In genomic region chr9:59617307-59617973, GRCm38 (mm10) we compare ENCODE assay signal across 8 mouse cellular contexts. TPM values are rescaled to one million over a fixed set of nuclear protein-coding genes. Genes with fewer than 3 reads are reported as not detected.
DNase-seq lines count a peak whose midpoint lies in the region; ATAC-seq and TF ChIP-seq lines count a peak whose summit lies in the region.

No protein-coding gene starts in this region.

- no peak for DNase-seq in heart, adult 18-20 months
- no peak for DNase-seq in right cerebral cortex, postnatal 10 days (ENCODE audit: low spot score in 2 of 2)
- no peak for DNase-seq in adrenal gland, postnatal 14 days

- H3K4me3 ChIP-seq in heart, embryonic 12.5 days = peak overlapping the region; percentile 95
- peak overlapping the region; percentile 89 for H3K4me3 ChIP-seq in ES-Bruce4 (ENCODE audit: low read depth, low read length)
- H3K4me3 ChIP-seq in embryonic fibroblast, embryonic 13.5 days (ENCODE audit: insufficient read depth, low read length) = peak overlapping the region; percentile 94
- peak overlapping the region; percentile 97 for H3K4me3 ChIP-seq in intestine, embryonic 16.5 days (ENCODE audit: low read length)
- peak overlapping the region; percentile 98 for H3K4me3 ChIP-seq in midbrain, embryonic 16.5 days (ENCODE audit: low read depth, low read length)

- TF ChIP-seq EP300 in ES-Bruce4 (IDR thresholded peaks at IDR 0.05; ENCODE audit: insufficient read depth, low read depth, low read length) = no peak

- H3K36me3 ChIP-seq in heart, embryonic 12.5 days = peaks cover 3% of the 10 kb centered on the region; the same call in 1 of the 2 replicates
- 0 out of 2 replicates have a peak, but pooled peaks cover under 1% of the 10 kb centered on the region for H3K36me3 ChIP-seq in ES-Bruce4 (ENCODE audit: control insufficient read depth, insufficient read depth, low read length, poor library complexity, severe bottlenecking)
- H3K36me3 ChIP-seq in intestine, embryonic 16.5 days (ENCODE audit: control insufficient read depth, insufficient read depth, low read length) = no peaks in the 10 kb centered on the region
- H3K36me3 ChIP-seq in midbrain, embryonic 16.5 days (ENCODE audit: control insufficient read depth, insufficient read depth, low read length) = peaks cover 3% of the 10 kb centered on the region

- H3K4me1 ChIP-seq in heart, embryonic 12.5 days (replicated peaks) = peaks cover 10% of the 10 kb centered on the region; the same call in 1 of the 2 replicates
- no peaks in the 10 kb centered on the region for H3K4me1 ChIP-seq in ES-Bruce4 (ENCODE audit: control insufficient read depth, insufficient read depth, low read length)
- peaks cover 4% of the 10 kb centered on the region; the same call in 1 of the 2 replicates for H3K4me1 ChIP-seq in embryonic fibroblast, embryonic 13.5 days (ENCODE audit: control insufficient read depth, insufficient read depth, low read length)
- 0 out of 2 replicates have a peak, but pooled peaks cover 3% of the 10 kb centered on the region for H3K4me1 ChIP-seq in intestine, embryonic 16.5 days (ENCODE audit: control insufficient read depth, insufficient read depth, low read length)
- H3K4me1 ChIP-seq in midbrain, embryonic 16.5 days (ENCODE audit: control insufficient read depth, insufficient read depth, low read length) = peaks cover 18% of the 10 kb centered on the region

- no peaks in the 10 kb centered on the region for H3K27me3 ChIP-seq in heart, embryonic 12.5 days (replicated peaks)
- H3K27me3 ChIP-seq in ES-Bruce4 (ENCODE audit: control insufficient read depth, insufficient read depth, low read length, poor library complexity, severe bottlenecking) = no peaks in the 10 kb centered on the region
- H3K27me3 ChIP-seq in intestine, embryonic 16.5 days (replicated peaks; ENCODE audit: control insufficient read depth, insufficient read depth, low read length) = no peaks in the 10 kb centered on the region
- H3K27me3 ChIP-seq in midbrain, embryonic 16.5 days (ENCODE audit: control insufficient read depth, insufficient read depth, low read depth, low read length) = no peaks in the 10 kb centered on the region

- peak overlapping the region; percentile 96 for H3K27ac ChIP-seq in heart, embryonic 12.5 days (ENCODE audit: poor library complexity, severe bottlenecking)
- no peak overlapping the region for H3K27ac ChIP-seq in ES-Bruce4 (ENCODE audit: insufficient read depth, low read length)
- peak overlapping the region; percentile 48 for H3K27ac ChIP-seq in embryonic fibroblast, embryonic 13.5 days (ENCODE audit: insufficient read depth, low read length)
- peak overlapping the region; percentile 92 for H3K27ac ChIP-seq in intestine, embryonic 16.5 days (ENCODE audit: low read length)
- H3K27ac ChIP-seq in midbrain, embryonic 16.5 days (ENCODE audit: low read length) = peak overlapping the region; percentile 94

- TF ChIP-seq POLR2A in ES-Bruce4 (IDR thresholded peaks at IDR 0.05; ENCODE audit: insufficient read depth, low read length) = no peak
- TF ChIP-seq POLR2A in embryonic fibroblast, embryonic 13.5 days (IDR thresholded peaks at IDR 0.05; ENCODE audit: low read depth, low read length) = peak; percentile 2; the same call in 1 of the 2 replicates

- no peaks in the 10 kb centered on the region for H3K9me3 ChIP-seq in heart, embryonic 12.5 days (replicated peaks)
- H3K9me3 ChIP-seq in ES-Bruce4 (replicated peaks; ENCODE audit: control insufficient read depth, insufficient read depth, low read length, poor library complexity, severe bottlenecking) = no peaks in the 10 kb centered on the region
- H3K9me3 ChIP-seq in intestine, embryonic 16.5 days (ENCODE audit: control insufficient read depth, low read length) = no peaks in the 10 kb centered on the region
- H3K9me3 ChIP-seq in midbrain, embryonic 16.5 days (replicated peaks; ENCODE audit: control insufficient read depth, low read length, poor library complexity, severe bottlenecking) = no peaks in the 10 kb centered on the region

- H3K4me2 ChIP-seq in heart, embryonic 12.5 days = peak overlapping the region; percentile 78
- peak overlapping the region; percentile 67 for H3K4me2 ChIP-seq in intestine, embryonic 16.5 days (ENCODE audit: low read depth, low read length)
- peak overlapping the region; percentile 73 for H3K4me2 ChIP-seq in midbrain, embryonic 16.5 days (ENCODE audit: low read length)

- peak overlapping the region; percentile 94 for H3K9ac ChIP-seq in heart, embryonic 12.5 days
- peak overlapping the region; percentile 79 for H3K9ac ChIP-seq in ES-Bruce4 (ENCODE audit: low read depth, poor library complexity, severe bottlenecking)
- H3K9ac ChIP-seq in intestine, embryonic 16.5 days (ENCODE audit: low read depth, low read length) = peak overlapping the region; percentile 96
- H3K9ac ChIP-seq in midbrain, embryonic 16.5 days (ENCODE audit: low read depth, low read length) = peak overlapping the region; percentile 96

- ATAC-seq in heart, embryonic 12.5 days (ENCODE audit: insufficient number of reproducible peaks, low FRiP score) = no peak; the same call in 1 of the 2 replicates
- no peak for ATAC-seq in intestine, embryonic 16.5 days
- peak; percentile 91 for ATAC-seq in midbrain, embryonic 16.5 days

- WGBS in heart, embryonic 12.5 days = under 1% methylated on average over 58 of the region's 58 CpGs
- WGBS in intestine, embryonic 16.5 days = 1% methylated on average over 56 of the region's 58 CpGs
- WGBS in midbrain, embryonic 16.5 days = under 1% methylated on average over 52 of the region's 58 CpGs

- no peak for TF ChIP-seq CTCF in ES-Bruce4 (IDR thresholded peaks at IDR 0.05; ENCODE audit: low read depth, low read length)
- no peak for TF ChIP-seq CTCF in embryonic fibroblast, embryonic 13.5 days (IDR thresholded peaks at IDR 0.05; ENCODE audit: borderline replicate concordance, insufficient read depth, low read length)

RNA-seq across cellular contexts. Expression of gene Parp6, which starts 0.4 kb away (rescaled TPM):
- polyA plus RNA-seq in heart, embryonic 12.5 days (2016; fragmentation: Nextera tagmentation; extraction: Ambion mirVana) = 19.5 and 20.0 TPM in 2 replicates
- total RNA-seq in heart, adult 18-20 months (2021) = 10 to 100 TPM; 17.0 to 17.6 TPM
- polyA plus RNA-seq in ES-Bruce4 (2011; ENCODE audit: insufficient read depth, insufficient read length, low read depth, missing spikeins) = 28.3 and 30.9 TPM in 2 replicates
- 30.5 and 32.4 TPM in 2 replicates for polyA plus RNA-seq in embryonic fibroblast, embryonic 13.5 days (2011; ENCODE audit: insufficient read length, low read depth, missing spikeins)
- polyA plus RNA-seq in intestine, embryonic 16.5 days (2015; fragmentation: Nextera tagmentation; extraction: Ambion mirVana) = 20.2 and 22.2 TPM in 2 replicates
- polyA plus RNA-seq in midbrain, embryonic 16.5 days (2015; fragmentation: Nextera tagmentation; extraction: Ambion mirVana) = 214 and 222 TPM in 2 replicates
- total RNA-seq in adrenal gland, postnatal 14 days (2021) = 30.2 and 37.3 TPM in 2 replicates

RNA-seq across cellular contexts. Expression of gene Pkm, which starts 38.7 kb away (rescaled TPM):
- polyA plus RNA-seq in heart, embryonic 12.5 days (2016; fragmentation: Nextera tagmentation; extraction: Ambion mirVana) = 1,832 and 1,839 TPM in 2 replicates
- total RNA-seq in heart, adult 18-20 months (2021) = 1,000 to 10,000 TPM; 1,130 to 1,266 TPM
- polyA plus RNA-seq in ES-Bruce4 (2011; ENCODE audit: insufficient read depth, insufficient read length, low read depth, missing spikeins) = 2,048 and 2,433 TPM in 2 replicates
- polyA plus RNA-seq in embryonic fibroblast, embryonic 13.5 days (2011; ENCODE audit: insufficient read length, low read depth, missing spikeins) = 1,030 and 1,261 TPM in 2 replicates
- 1,051 and 1,198 TPM in 2 replicates for polyA plus RNA-seq in intestine, embryonic 16.5 days (2015; fragmentation: Nextera tagmentation; extraction: Ambion mirVana)
- 962 and 996 TPM in 2 replicates for polyA plus RNA-seq in midbrain, embryonic 16.5 days (2015; fragmentation: Nextera tagmentation; extraction: Ambion mirVana)
- 647 and 658 TPM in 2 replicates for total RNA-seq in adrenal gland, postnatal 14 days (2021)

RNA-seq across cellular contexts. Expression of gene Celf6, which starts 39.7 kb away (rescaled TPM):
- polyA plus RNA-seq in heart, embryonic 12.5 days (2016; fragmentation: Nextera tagmentation; extraction: Ambion mirVana) = not detected in 2 replicates
- not detected for total RNA-seq in heart, adult 18-20 months (2021)
- 0.64 TPM in 1 of 2 replicates, not detected in the other for polyA plus RNA-seq in ES-Bruce4 (2011; ENCODE audit: insufficient read depth, insufficient read length, low read depth, missing spikeins)
- not detected in 2 replicates for polyA plus RNA-seq in embryonic fibroblast, embryonic 13.5 days (2011; ENCODE audit: insufficient read length, low read depth, missing spikeins)
- 2.9 TPM in 2 replicates for polyA plus RNA-seq in intestine, embryonic 16.5 days (2015; fragmentation: Nextera tagmentation; extraction: Ambion mirVana)
- 64.7 and 65.0 TPM in 2 replicates for polyA plus RNA-seq in midbrain, embryonic 16.5 days (2015; fragmentation: Nextera tagmentation; extraction: Ambion mirVana)
- 4.3 and 6.9 TPM in 2 replicates for total RNA-seq in adrenal gland, postnatal 14 days (2021)

Comparison
In these comparisons a context has a peak if more than half of its experiments do, and no peak if none do; other contexts are left out.
1. RNA of gene Celf6, which starts 39.7 kb away (polyA plus RNA-seq): 64.7 to 65.0 TPM in midbrain, embryonic 16.5 days; 2.9 TPM in intestine, embryonic 16.5 days, 0.64 TPM in ES-Bruce4, not detected in heart, embryonic 12.5 days and not detected in embryonic fibroblast, embryonic 13.5 days; every median in the first group is over 10 times any median in the second.
2. Peak in every context shown above with its lines, with median percentiles within 50 percentile points of each other: H3K4me2 ChIP-seq, H3K4me3 ChIP-seq and H3K9ac ChIP-seq.